Mouse (Mus musculus) G1E (cell line): Measurements from ENCODE around the gene P2ry6. TPM values are rescaled to one million over a fixed set of nuclear protein-coding genes. Genes with fewer than 3 reads are reported as not detected.

Experiments
- ATAC-seq: 2 replicates; pipeline ENCODE4 v1.8.0; 2016; ENCODE audit warnings: mild to moderate bottlenecking; ENCODE audit not compliant: insufficient number of reproducible peaks, poor library complexity, low FRiP score, severe bottlenecking; ENCODE audit errors: extremely low read depth
- DNase-seq: peaks from one replicate; pipeline ENCODE4 v3.0.0; 2012; ENCODE audit warnings: low spot score
- H3K27me3 ChIP-seq: 2 replicates; pipeline ENCODE4 v1.6.1; 2012; ENCODE audit warnings: mild to moderate bottlenecking, low read length, inconsistent platforms; ENCODE audit not compliant: insufficient read depth
- H3K36me3 ChIP-seq: replicated peaks from 2 replicates; pipeline ENCODE3; 2012; ENCODE audit warnings: mild to moderate bottlenecking, inconsistent platforms
- H3K4me1 ChIP-seq: 2 replicates; pipeline ENCODE4 v1.6.1; 2012; ENCODE audit warnings: low read depth, low read length, inconsistent platforms, mixed read lengths; ENCODE audit not compliant: insufficient read depth
- H3K4me3 ChIP-seq: 2 replicates; pipeline ENCODE4 v1.5.1; 2012; ENCODE audit warnings: low read depth, mild to moderate bottlenecking, inconsistent platforms, low read length, moderate library complexity, mixed read lengths
- H3K9me3 ChIP-seq: replicated peaks from 2 replicates; pipeline ENCODE4 v1.6.1; 2012; ENCODE audit warnings: inconsistent platforms
- CTCF ChIP-seq: IDR thresholded peaks from 2 replicates; pipeline ENCODE4 v1.5.1; 2012; ENCODE audit warnings: low read depth, low read length, inconsistent platforms, mixed read lengths
- GATA1 ChIP-seq: IDR thresholded peaks from 2 replicates; pipeline ENCODE4 v1.6.1; 2012; ENCODE audit warnings: borderline replicate concordance, low read length, inconsistent platforms, mixed read lengths
- GATA2 ChIP-seq: IDR thresholded peaks from 2 replicates; pipeline ENCODE4 v1.6.1; 2012; ENCODE audit warnings: low read depth, low read length, inconsistent platforms, borderline replicate concordance
- POLR2AphosphoS5 ChIP-seq: IDR thresholded peaks from 2 replicates; pipeline ENCODE4 v1.6.1; 2012; ENCODE audit warnings: low read depth, low read length, inconsistent platforms; ENCODE audit not compliant: insufficient replicate concordance
- TAL1 ChIP-seq: conservative IDR thresholded peaks from 2 replicates; pipeline ENCODE4 v1.6.1; 2012; ENCODE audit warnings: low read depth, low read length, inconsistent platforms, mixed read lengths
- polyA plus RNA-seq: library from polyadenylated mRNA; stranded (reverse); fragments of >175 nt; gene quantifications from 2 replicates; pipeline ENCODE4 v1.2.3, GENCODE M21; 2012
- total RNA-seq, 2 experiments: library from RNA; stranded (forward) in 1 of 2; stranded (reverse) in 1 of 2; fragments of 200-1000 nt in 1 of 2; fragments of >200 nt in 1 of 2; fragmentation: Nextera tagmentation in 1 of 2; gene quantifications; 2 replicates each; pipeline ENCODE4 v1.2.3; 2014 to 2017

P2ry6 gene
- total and polyA plus RNA-seq, 3 experiments = 0.02 to 0.27 TPM; not detected in 1

- Histone ChIP-seq H3K4me1 (peaks cover 3% of the 10 kb centered on the region; the same call in 1 of the 2 replicates), H3K4me3 (no peak overlapping the region)
These were observed 1.6 kb downstream of the P2ry6 start for GRCm38 (mm10) chr7:100972875-100973274.

GRCm38 (mm10) chr7:100968874-100969659 lies 5.4 kb downstream of the P2ry6 start:
- H3K4me1 ChIP-seq = no peaks in the 10 kb centered on the region
- peaks cover 25% of the 10 kb centered on the region for H3K27me3 ChIP-seq
- TF ChIP-seq GATA2 (no peak), CTCF (no peak), POLR2AphosphoS5 (no peak), GATA1 (no peak), TAL1 (no peak)
- H3K9me3 ChIP-seq = no peaks in the 10 kb centered on the region
- no peaks in the 10 kb centered on the region for H3K36me3 ChIP-seq
- no peak overlapping the region for H3K4me3 ChIP-seq
- DNase-seq = no peak
- no peak for ATAC-seq

More at GRCm38 (mm10) chr7:100972875-100973274, 1.6 kb downstream of the P2ry6 start:
- TF ChIP-seq POLR2AphosphoS5 (no peak), GATA2 (no peak), GATA1 (no peak), CTCF (no peak), TAL1 (no peak)
- Histone ChIP-seq H3K36me3 (no peaks in the 10 kb centered on the region), H3K27me3 (peaks cover 30% of the 10 kb centered on the region), H3K9me3 (no peaks in the 10 kb centered on the region)
- no peak for ATAC-seq
- DNase-seq = no peak

- no peaks in the 10 kb centered on the region for H3K36me3 ChIP-seq
- TF ChIP-seq GATA1 = no peak
- no peak for TF ChIP-seq TAL1
- TF ChIP-seq POLR2AphosphoS5 = no peak
- no peak for TF ChIP-seq GATA2
- no peak for TF ChIP-seq CTCF
- no peaks in the 10 kb centered on the region for H3K4me1 ChIP-seq
- no peak for DNase-seq
- H3K4me3 ChIP-seq = no peak overlapping the region
- peaks cover 21% of the 10 kb centered on the region for H3K27me3 ChIP-seq
- ATAC-seq = no peak
- no peaks in the 10 kb centered on the region for H3K9me3 ChIP-seq
These were observed 6.1 kb downstream of the P2ry6 start for GRCm38 (mm10) chr7:100968376-100968775.

GRCm38 (mm10) chr7:100967850-100968249 lies 6.6 kb downstream of the P2ry6 start:
- H3K4me3 ChIP-seq = no peak overlapping the region
- ATAC-seq = no peak
- DNase-seq = no peak
- H3K36me3 ChIP-seq = no peaks in the 10 kb centered on the region
- peaks cover 21% of the 10 kb centered on the region; the same call in 1 of the 2 replicates for H3K27me3 ChIP-seq
- no peak for TF ChIP-seq POLR2AphosphoS5
- TF ChIP-seq TAL1 = no peak
- TF ChIP-seq GATA1 = no peak
- no peak for TF ChIP-seq GATA2
- TF ChIP-seq CTCF = no peak
- H3K4me1 ChIP-seq = no peaks in the 10 kb centered on the region
- no peaks in the 10 kb centered on the region for H3K9me3 ChIP-seq

DNA sequence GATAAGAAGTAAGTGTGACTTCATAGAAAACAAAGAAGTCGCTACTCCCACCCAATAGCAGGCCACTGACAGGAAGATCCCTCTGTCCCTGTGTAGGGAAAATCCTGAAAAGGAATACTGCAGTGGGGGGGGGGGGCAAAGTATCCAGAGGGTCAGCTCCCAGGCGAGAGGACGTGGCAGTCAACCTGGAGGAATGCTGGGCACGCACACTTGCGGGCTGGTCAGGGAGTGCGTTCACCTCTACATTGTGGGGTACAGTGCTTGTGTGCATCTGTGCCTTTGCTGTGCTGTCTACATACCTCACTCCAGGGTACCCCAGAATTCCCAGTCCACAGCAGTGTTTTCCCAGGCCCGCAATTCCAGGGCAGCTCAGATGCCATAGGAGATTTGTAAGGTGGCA lies 8.4 kb downstream of the P2ry6 start:
- H3K4me3 ChIP-seq = no peak overlapping the region
- H3K27me3 ChIP-seq = peaks cover 20% of the 10 kb centered on the region; the same call in 1 of the 2 replicates
- no peaks in the 10 kb centered on the region for H3K36me3 ChIP-seq
- H3K4me1 ChIP-seq = no peaks in the 10 kb centered on the region
- ATAC-seq = no peak
- TF ChIP-seq GATA1 (no peak), TAL1 (no peak), GATA2 (no peak)
- H3K9me3 ChIP-seq = no peaks in the 10 kb centered on the region
- no peak for DNase-seq

DNA sequence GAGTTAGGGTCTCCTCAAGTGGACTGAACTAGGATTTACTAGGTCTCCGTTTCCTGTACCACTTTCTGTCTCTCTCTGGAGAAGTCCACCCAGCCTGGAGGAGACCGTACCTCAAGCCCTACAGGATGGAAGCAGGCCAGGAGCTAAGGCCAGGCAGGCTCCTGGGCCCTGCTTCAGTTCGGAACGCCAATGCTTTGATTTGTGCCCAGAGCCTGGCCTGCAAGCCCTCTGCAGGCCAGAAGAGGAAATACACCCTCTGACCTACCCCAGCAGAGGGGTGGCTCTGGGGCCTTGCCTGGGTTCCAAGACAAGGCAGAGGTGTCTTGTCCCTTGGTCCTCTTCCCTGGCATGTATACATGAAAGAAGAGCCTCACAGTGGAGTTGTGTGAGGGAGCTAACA lies 9.4 kb downstream of the P2ry6 start:
- peak; percentile 36 for DNase-seq
- Histone ChIP-seq H3K27me3 (peaks cover 20% of the 10 kb centered on the region; the same call in 1 of the 2 replicates), H3K36me3 (no peaks in the 10 kb centered on the region), H3K4me1 (no peaks in the 10 kb centered on the region), H3K4me3 (no peak overlapping the region), H3K9me3 (no peaks in the 10 kb centered on the region)
- no peak for ATAC-seq
- TF ChIP-seq CTCF (peak; percentile 83), GATA2 (no peak)
